Mouse (Mus musculus): ENCODE results near the gene Gm4133.
"Not testable (repeated sequence)": the region's sequence is repeated elsewhere in the genome, so short reads cannot be mapped to it uniquely, and the experiment has no call there.

The Gm4133 gene

DNA sequence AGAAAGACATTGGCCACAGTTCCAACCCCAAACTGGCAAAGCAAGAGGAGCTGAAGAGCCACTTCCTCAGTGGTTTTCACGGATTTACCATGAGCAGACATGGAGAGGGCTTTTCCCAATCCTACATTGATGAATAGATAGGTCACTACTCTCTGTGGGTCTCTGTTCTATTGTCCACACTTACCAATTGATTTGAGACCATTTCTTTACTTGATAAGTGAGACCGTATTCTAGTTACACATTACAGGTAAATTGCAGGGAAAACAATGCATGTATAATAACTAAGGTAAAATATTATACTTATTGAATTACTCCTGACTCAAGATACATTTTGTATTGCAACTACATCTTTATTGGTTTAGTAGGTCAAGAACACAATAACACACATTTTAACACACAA lies at the start of gene Gm4133:
Gene Gm4133 (minus strand): TSS at position 101 of the 400 bp plus-strand sequence.
- not testable (repeated sequence) for DNase-seq (ENCODE audit: low spot score in 2 of 2)

DNA sequence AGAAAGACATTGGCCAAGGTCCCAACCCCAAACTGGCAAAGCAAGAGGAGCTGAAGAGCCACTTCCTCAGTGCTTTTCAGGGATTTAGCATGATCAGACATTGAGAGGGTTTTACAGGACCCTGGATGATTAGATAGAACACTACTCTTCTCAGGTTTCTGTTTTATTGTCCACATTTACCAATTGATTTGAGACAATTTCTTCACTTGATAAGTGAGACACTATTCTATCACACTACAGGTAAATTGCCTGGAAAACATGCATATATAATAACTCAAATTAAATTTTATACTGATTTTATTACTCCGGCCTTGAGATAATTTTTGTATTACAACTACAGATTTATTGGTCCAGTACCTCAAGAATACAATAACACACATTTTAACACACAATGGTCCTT lies 41.4 kb upstream of the Gm4133 start, which contains the start of gene Gm5728:
Gene Gm5728 (minus strand): TSS at position 101 of the 400 bp plus-strand sequence.
- not testable (repeated sequence) for DNase-seq (ENCODE audit: low spot score in 2 of 2)

Measured in spleen, postnatal 14 days (tissue).